Mouse (Mus musculus) right cerebral cortex, postnatal 36 days (tissue): Measurements from ENCODE around the gene Dnajb5.
A peak's percentile ranks its signal among the peaks of the same experiment; 100 is the strongest.

ENCODE experiments used
- DNase-seq, 2 experiments: peaks; one replicate each; pipeline ENCODE4 v3.0.0; 2022; ENCODE audit warnings: low spot score in 2 of 2, mixed read lengths in 1 of 2

The Dnajb5 gene

GRCm38 (mm10) chr4:42949676-42950051 is at the start of gene Dnajb5:
Gene Dnajb5 (plus strand): TSS chr4:42949814.
- peak; percentile 98 to 99 for DNase-seq

- DNase-seq = peak; percentile 63 to 80
Measured at GRCm38 (mm10) chr4:42900878-42901277, 48.7 kb upstream of the Dnajb5 start.

- no peak for DNase-seq
Measured at GRCm38 (mm10) chr4:42902174-42902573, 47.4 kb upstream of the Dnajb5 start.

- DNase-seq = no peak
Measured at GRCm38 (mm10) chr4:42902730-42903129, 46.9 kb upstream of the Dnajb5 start.

- no peak for DNase-seq
Measured at GRCm38 (mm10) chr4:42903942-42904341, 45.7 kb upstream of the Dnajb5 start.

- no peak for DNase-seq
Measured at GRCm38 (mm10) chr4:42904523-42904922, 45.1 kb upstream of the Dnajb5 start.

- DNase-seq = no peak
Measured at GRCm38 (mm10) chr4:42904966-42905365, 44.6 kb upstream of the Dnajb5 start.

- DNase-seq = no peak
Measured at GRCm38 (mm10) chr4:42913391-42913790, 36.2 kb upstream of the Dnajb5 start.

GRCm38 (mm10) chr4:42915311-42915710 is 34.3 kb upstream of the Dnajb5 start:
- DNase-seq = no peak

GRCm38 (mm10) chr4:42915966-42916365 is 33.6 kb upstream of the Dnajb5 start:
- no peak for DNase-seq

GRCm38 (mm10) chr4:42916617-42917401 is 32.8 kb upstream of the Dnajb5 start, which contains the start of gene Phf24:
Gene Phf24 (plus strand): TSS chr4:42916660.
- DNase-seq = no peak

GRCm38 (mm10) chr4:42917402-42917774 is 32.2 kb upstream of the Dnajb5 start:
- no peak for DNase-seq

GRCm38 (mm10) chr4:42920726-42921125 is 28.9 kb upstream of the Dnajb5 start:
- no peak for DNase-seq

- peak in 1 of 2 experiments; percentile 81 for DNase-seq
Measured at GRCm38 (mm10) chr4:42921536-42921935, 28.1 kb upstream of the Dnajb5 start.

GRCm38 (mm10) chr4:42922056-42922455 is 27.6 kb upstream of the Dnajb5 start:
- DNase-seq = no peak

GRCm38 (mm10) chr4:42922461-42922860 is 27.2 kb upstream of the Dnajb5 start:
- DNase-seq = no peak

GRCm38 (mm10) chr4:42924095-42924710 is 25.4 kb upstream of the Dnajb5 start:
- DNase-seq = no peak

- peak in 1 of 2 experiments; percentile 0 for DNase-seq
Measured at GRCm38 (mm10) chr4:42928209-42928608, 21.4 kb upstream of the Dnajb5 start.

- peak in 1 of 2 experiments; percentile 1 for DNase-seq
Measured at GRCm38 (mm10) chr4:42928952-42929351, 20.7 kb upstream of the Dnajb5 start.

GRCm38 (mm10) chr4:42932229-42932969 is 17.2 kb upstream of the Dnajb5 start:
- peak in 1 of 2 experiments; percentile 0 for DNase-seq

- no peak for DNase-seq
Measured at GRCm38 (mm10) chr4:42933630-42934029, 16.0 kb upstream of the Dnajb5 start.

GRCm38 (mm10) chr4:42941396-42941795 is 8.2 kb upstream of the Dnajb5 start:
- no peak for DNase-seq
